In genomic region chr13:96630396-96630795, GRCm38 (mm10) we compare ENCODE assay signal across 24 mouse cellular contexts. TPM values are rescaled to one million over a fixed set of nuclear protein-coding genes. Genes with fewer than 3 reads are reported as not detected.
A peak's percentile ranks its signal among the peaks of the same experiment; 100 is the strongest.
DNase-seq lines count a peak whose midpoint lies in the region; ATAC-seq lines count a peak whose summit lies in the region.
"Had no signal": no experiment of that assay in that cellular context is flagged by ENCODE, and none has a peak within 500 bp of the region (broad histone marks: within the 10 kb centered on the region; RNA-seq: fewer than 3 reads in every experiment).

No protein-coding gene starts in this region.

- H3K27ac ChIP-seq in liver, embryonic 13.5 days, result no peak overlapping the region
- no peak overlapping the region for H3K27ac ChIP-seq in liver, embryonic 15.5 days (replicated peaks)
- H3K27ac ChIP-seq: embryonic facial prominence, embryonic 10.5 days; embryonic facial prominence, embryonic 13.5 days; forebrain, embryonic 13.5 days; hindbrain, embryonic 12.5 days; hindbrain, embryonic 15.5 days had no signal

- ATAC-seq in liver, embryonic 13.5 days (ENCODE audit: low read depth), result peak; percentile 65
- peak; percentile 58; the same call in 1 of the 2 replicates for ATAC-seq in liver, embryonic 15.5 days (ENCODE audit: insufficient read depth)
- peak; percentile 69 for ATAC-seq in megakaryocyte progenitor cell, adult 5-6 weeks (replicated peaks; ENCODE audit: poor library complexity)
- ATAC-seq: CD4-positive, CD25-positive, alpha-beta regulatory T cell, adult 4 months; forebrain, embryonic 13.5 days; forebrain, embryonic 16.5 days had no signal

- 42% methylated on average over 4 of the region's 4 CpGs for WGBS in liver, embryonic 13.5 days (ENCODE audit: insufficient replicate concordance)
- 32% methylated on average over 4 of the region's 4 CpGs for WGBS in liver, embryonic 15.5 days (ENCODE audit: insufficient replicate concordance)

- no peak overlapping the region for H3K4me3 ChIP-seq in liver, embryonic 13.5 days (replicated peaks)
- no peak overlapping the region for H3K4me3 ChIP-seq in liver, embryonic 15.5 days (replicated peaks)
- H3K4me3 ChIP-seq: embryonic facial prominence, embryonic 10.5 days; embryonic facial prominence, embryonic 13.5 days; erythroblast, embryonic 14.5 days; forebrain, embryonic 13.5 days; hindbrain, embryonic 12.5 days; hindbrain, embryonic 15.5 days had no signal

- H3K4me2 ChIP-seq in liver, embryonic 13.5 days, result no peak overlapping the region
- H3K4me2 ChIP-seq in liver, embryonic 15.5 days, result no peak overlapping the region
- H3K4me2 ChIP-seq: embryonic facial prominence, embryonic 13.5 days; forebrain, embryonic 13.5 days; heart, embryonic 11.5 days; hindbrain, embryonic 12.5 days; hindbrain, embryonic 15.5 days had no signal

- 0 out of 2 replicates have a peak, but pooled peaks cover 3% of the 10 kb centered on the region for H3K4me1 ChIP-seq in liver, embryonic 13.5 days (replicated peaks)
- no peaks in the 10 kb centered on the region for H3K4me1 ChIP-seq in liver, embryonic 15.5 days (replicated peaks)
- H3K4me1 ChIP-seq: embryonic facial prominence, embryonic 10.5 days; embryonic facial prominence, embryonic 13.5 days; forebrain, embryonic 13.5 days; hindbrain, embryonic 12.5 days; hindbrain, embryonic 15.5 days had no signal

- H3K9me3 ChIP-seq in liver, embryonic 13.5 days (replicated peaks), result no peaks in the 10 kb centered on the region
- no peaks in the 10 kb centered on the region for H3K9me3 ChIP-seq in liver, embryonic 15.5 days (replicated peaks)
- H3K9me3 ChIP-seq: embryonic facial prominence, embryonic 10.5 days; embryonic facial prominence, embryonic 13.5 days; forebrain, embryonic 13.5 days; hindbrain, embryonic 12.5 days; hindbrain, embryonic 15.5 days had no signal

- H3K9ac ChIP-seq in liver, embryonic 13.5 days, result no peak overlapping the region
- no peak overlapping the region for H3K9ac ChIP-seq in liver, embryonic 15.5 days
- H3K9ac ChIP-seq: embryonic facial prominence, embryonic 13.5 days; forebrain, embryonic 13.5 days; hindbrain, embryonic 12.5 days; hindbrain, embryonic 15.5 days had no signal

- no peak for DNase-seq in liver, embryonic 13.5 days
- no peak for DNase-seq in gastrocnemius, adult 8-10 months (ENCODE audit: low spot score in 2 of 2)
- no peak for DNase-seq in layer of hippocampus, adult 9-11 months
- no peak for DNase-seq in cerebellum, postnatal 25 days
- DNase-seq: adrenal gland, adult 2 months; adrenal gland, postnatal 14 days; cerebellum, adult 11 months; cerebellum, adult 2 months; cerebellum, adult 9-11 months; cerebellum, postnatal 36 days; embryo, embryonic 11 days; gastrocnemius, postnatal 14 days; heart, adult 11 months had no signal

- H3K36me3 ChIP-seq in liver, embryonic 13.5 days, result peaks cover 42% of the 10 kb centered on the region
- H3K36me3 ChIP-seq in liver, embryonic 15.5 days (replicated peaks), result peaks cover 44% of the 10 kb centered on the region

- no peaks in the 10 kb centered on the region for H3K27me3 ChIP-seq in liver, embryonic 13.5 days
- H3K27me3 ChIP-seq in liver, embryonic 15.5 days, result no peaks in the 10 kb centered on the region
- H3K27me3 ChIP-seq: embryonic facial prominence, embryonic 13.5 days; forebrain, embryonic 13.5 days; hindbrain, embryonic 12.5 days; hindbrain, embryonic 15.5 days had no signal

RNA-seq across cellular contexts. Expression of gene Hmgcr, which starts 40.3 kb away (rescaled TPM):
- 61.9 and 84.3 TPM in 2 replicates for polyA plus RNA-seq in liver, embryonic 13.5 days (2015; fragmentation: Nextera tagmentation; extraction: Ambion mirVana)
- 86.0 and 91.2 TPM in 2 replicates for polyA plus RNA-seq in liver, embryonic 15.5 days (2015; fragmentation: Nextera tagmentation; extraction: Ambion mirVana)
- total RNA-seq in megakaryocyte progenitor cell, adult 5-6 weeks (2015), result 32.8 and 36.9 TPM in 2 replicates
- 45.5 and 48.1 TPM in 2 replicates for total RNA-seq in megakaryocyte progenitor cell, adult 5-6 weeks (2017)
- 1 to 10 TPM; 2.3 to 4.3 (median 3.8) TPM for total RNA-seq in gastrocnemius, adult 8-10 months (2022)

Comparison
In these comparisons a context has a peak if more than half of its experiments do, and no peak if none do; other contexts are left out.
1. RNA of gene Hmgcr, which starts 40.3 kb away (total RNA-seq): 32.8 to 48.1 TPM in megakaryocyte progenitor cell, adult 5-6 weeks; 2.3 to 4.3 TPM in gastrocnemius, adult 8-10 months; every median in the first group is over 4 times any median in the second.
2. Peak in every context shown above with its lines, with median percentiles within 50 percentile points of each other: ATAC-seq.